Mouse (Mus musculus) lung, postnatal 0 days (tissue): ENCODE results near the gene 1110032A03Rik.

Experiments used
- CTCF ChIP-seq: IDR thresholded peaks from 2 replicates; pipeline ENCODE4 v1.5.1; 2016; ENCODE audit warnings: antibody characterized with exemption, mild to moderate bottlenecking
- EP300 ChIP-seq: IDR thresholded peaks from 2 replicates; pipeline ENCODE4 v1.6.1; 2016; ENCODE audit warnings: antibody characterized with exemption, mild to moderate bottlenecking, control low read depth

DNA sequence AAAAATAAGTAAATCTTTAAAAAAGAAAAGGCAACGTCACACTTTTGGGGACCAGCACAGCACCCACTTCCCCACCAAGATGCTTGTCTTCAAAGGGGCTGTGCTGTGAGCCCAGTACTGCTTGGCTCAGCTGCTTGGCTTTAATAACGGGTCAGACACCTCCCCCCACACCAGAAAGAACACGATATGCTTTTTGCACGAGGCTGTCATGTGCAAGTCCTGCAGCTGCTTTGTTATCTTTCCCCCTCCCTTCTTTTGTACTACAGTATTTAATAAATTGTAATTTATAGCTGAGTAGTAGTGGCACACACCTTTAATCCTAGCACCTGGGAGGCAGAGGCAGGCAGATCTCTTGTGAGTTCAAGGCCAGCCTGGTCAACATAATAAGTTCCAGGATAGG, 56.4 kb downstream of the 1110032A03Rik start:
- TF ChIP-seq CTCF, result no peak
- TF ChIP-seq EP300, result no peak
